Mouse (Mus musculus): ENCODE measurements around the gene Manba.
"Not testable (repeated sequence)": the region's sequence is repeated elsewhere in the genome, so short reads cannot be mapped to it uniquely, and the experiment has no call there.

Manba gene

GRCm38 (mm10) chr3:135524900-135525299 lies 39.5 kb downstream of the Manba start:
- DNase-seq (ENCODE audit: low spot score in 2 of 2), result not testable (repeated sequence)

GRCm38 (mm10) chr3:135529670-135530069 lies 44.3 kb downstream of the Manba start:
- no peak for DNase-seq (ENCODE audit: low spot score in 2 of 2)

- DNase-seq (ENCODE audit: low spot score in 2 of 2), result no peak
Observed at GRCm38 (mm10) chr3:135531762-135532161, 46.4 kb downstream of the Manba start.

- no peak for DNase-seq (ENCODE audit: low spot score in 2 of 2)
Observed at GRCm38 (mm10) chr3:135534103-135534502, 48.7 kb downstream of the Manba start.

- no peak for DNase-seq (ENCODE audit: low spot score in 2 of 2)
Observed at GRCm38 (mm10) chr3:135546212-135546923, 61.0 kb downstream of the Manba start.

- no peak for DNase-seq (ENCODE audit: low spot score in 2 of 2)
Observed at GRCm38 (mm10) chr3:135547298-135547697, 61.9 kb downstream of the Manba start.

GRCm38 (mm10) chr3:135552874-135553273 lies 67.5 kb downstream of the Manba start:
- DNase-seq (ENCODE audit: low spot score in 2 of 2), result no peak

- no peak for DNase-seq (ENCODE audit: low spot score in 2 of 2)
Observed at GRCm38 (mm10) chr3:135555192-135555591, 69.8 kb downstream of the Manba start.

GRCm38 (mm10) chr3:135556052-135556587 lies 70.7 kb downstream of the Manba start:
- no peak for DNase-seq (ENCODE audit: low spot score in 2 of 2)

- DNase-seq (ENCODE audit: low spot score in 2 of 2), result no peak
Observed at GRCm38 (mm10) chr3:135556851-135557662, 71.6 kb downstream of the Manba start.

- no peak for DNase-seq (ENCODE audit: low spot score in 2 of 2)
Observed at GRCm38 (mm10) chr3:135562036-135562435, 76.6 kb downstream of the Manba start.

GRCm38 (mm10) chr3:135563163-135563689 lies 77.8 kb downstream of the Manba start:
- DNase-seq (ENCODE audit: low spot score in 2 of 2), result no peak

GRCm38 (mm10) chr3:135564706-135565105 lies 79.3 kb downstream of the Manba start:
- no peak for DNase-seq (ENCODE audit: low spot score in 2 of 2)

GRCm38 (mm10) chr3:135565306-135565705 lies 79.9 kb downstream of the Manba start:
- no peak for DNase-seq (ENCODE audit: low spot score in 2 of 2)

GRCm38 (mm10) chr3:135567888-135568287 lies 82.5 kb downstream of the Manba start:
- no peak for DNase-seq (ENCODE audit: low spot score in 2 of 2)

- DNase-seq (ENCODE audit: low spot score in 2 of 2), result no peak
Observed at GRCm38 (mm10) chr3:135568633-135569032, 83.2 kb downstream of the Manba start.

GRCm38 (mm10) chr3:135571540-135571939 lies 86.1 kb downstream of the Manba start:
- DNase-seq (ENCODE audit: low spot score in 2 of 2), result no peak

- DNase-seq (ENCODE audit: low spot score in 2 of 2), result no peak
Observed at GRCm38 (mm10) chr3:135573051-135573450, 87.6 kb downstream of the Manba start.

GRCm38 (mm10) chr3:135575126-135575525 lies 89.7 kb downstream of the Manba start:
- DNase-seq (ENCODE audit: low spot score in 2 of 2), result no peak

- DNase-seq (ENCODE audit: low spot score in 2 of 2), result no peak
Observed at GRCm38 (mm10) chr3:135578588-135579140, 93.3 kb downstream of the Manba start.

- no peak for DNase-seq (ENCODE audit: low spot score in 2 of 2)
Observed at GRCm38 (mm10) chr3:135579179-135579578, 93.8 kb downstream of the Manba start.

Data from frontal cortex, postnatal 10 days (tissue).